Mouse (Mus musculus) bone marrow macrophage, adult 2 months (primary cell): ENCODE measurements around the gene Spata2.

ENCODE experiments used
- CTCF ChIP-seq: IDR thresholded peaks from 2 replicates; pipeline ENCODE4 v1.5.1; 2012; ENCODE audit warnings: low read depth, mild to moderate bottlenecking, low read length, moderate library complexity
- POLR2A ChIP-seq: IDR thresholded peaks from 2 replicates; pipeline ENCODE4 v1.6.1; 2012; ENCODE audit warnings: mild to moderate bottlenecking, low read depth, low read length, borderline replicate concordance

DNA sequence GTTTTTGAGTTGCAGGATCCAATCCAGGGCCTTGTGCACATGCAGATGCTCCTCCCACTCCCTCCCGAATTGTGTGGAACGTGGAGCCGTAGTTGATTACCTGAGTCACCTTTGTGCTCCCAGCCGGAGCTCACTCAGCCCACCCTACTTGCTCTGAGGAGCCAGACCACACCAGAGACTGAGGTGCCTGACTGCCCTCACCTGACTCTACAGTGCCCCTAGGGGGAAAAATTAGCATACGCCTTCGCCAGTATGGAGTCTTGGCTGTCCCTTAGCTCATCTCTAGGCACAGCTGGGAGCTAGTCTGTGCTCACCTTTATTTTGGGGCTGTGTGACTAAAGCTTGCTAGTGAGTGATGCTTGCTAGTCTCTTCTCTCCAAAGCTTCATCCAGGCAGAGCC lies 24.2 kb downstream of the Spata2 start:
- TF ChIP-seq POLR2A (no peak), CTCF (no peak)
